Mouse (Mus musculus): ENCODE measurements at regions not wholly inside any gene's neighbourhood (a gene's known extent, or its start where the extent isn't known, plus 50 kb on each side); places are given as distances from the start of the nearest gene placed in this dataset.

DNA sequence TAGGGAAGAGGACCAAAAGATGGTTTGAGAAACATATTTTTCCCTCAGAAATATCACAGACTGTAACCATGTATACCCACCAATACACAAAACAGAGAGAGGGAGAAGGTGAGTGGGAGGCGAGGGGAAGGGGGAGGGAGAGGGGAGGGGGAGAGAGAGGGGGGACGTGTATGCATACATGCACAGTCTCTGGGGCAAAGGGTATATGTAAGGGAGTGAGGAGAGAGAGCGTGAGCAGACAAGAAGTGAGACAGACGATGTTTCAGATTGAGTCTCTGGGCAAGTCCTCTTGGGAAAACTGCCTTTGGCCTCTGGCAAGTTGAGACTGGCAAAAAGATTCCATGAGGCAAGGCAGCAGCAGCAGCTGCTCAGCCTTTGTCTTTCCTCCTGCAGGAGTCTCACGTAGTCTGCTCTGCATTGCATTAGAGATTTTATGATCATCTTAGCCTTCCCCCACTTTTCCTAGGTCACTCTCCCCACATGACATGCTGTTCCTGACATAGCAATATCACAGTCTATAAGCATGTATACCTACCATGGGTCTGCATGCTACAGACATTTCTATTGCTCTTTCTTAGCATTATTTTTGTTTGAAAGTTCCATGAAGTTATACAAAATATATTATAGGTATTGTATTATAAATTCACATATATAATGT lies 308.3 kb downstream of the Fam84a start:
- TF ChIP-seq POLR2A (IDR thresholded peaks at IDR 0.05; ENCODE audit: extremely low read depth, insufficient read depth, low read length): no peak
- Histone ChIP-seq H3K27ac (ENCODE audit: insufficient read depth, low read length) (no peak overlapping the region), H3K4me3 (ENCODE audit: insufficient read depth, low read length) (no peak overlapping the region), H3K4me1 (ENCODE audit: control insufficient read depth, insufficient read depth, low read length) (no peaks in the 10 kb centered on the region)

DNA sequence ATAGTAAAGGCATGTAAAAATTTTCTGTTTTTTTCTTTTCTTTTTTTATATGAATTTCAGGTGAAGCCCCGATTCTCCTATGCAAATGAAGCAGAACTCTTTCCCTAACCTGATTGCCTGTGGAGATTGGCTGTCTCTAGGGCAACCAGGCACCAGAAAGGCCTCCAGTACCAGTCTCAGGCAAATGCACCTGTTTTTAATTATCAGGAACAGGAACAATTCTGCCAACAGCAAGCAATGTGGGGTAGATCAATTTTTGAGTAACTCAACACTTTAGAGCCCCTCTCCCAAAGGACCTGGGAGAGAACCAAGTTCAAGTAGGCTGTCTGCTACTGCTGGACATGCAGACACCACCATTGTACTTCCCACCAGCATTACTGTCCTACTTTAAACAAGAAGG lies 310.6 kb downstream of the Fam84a start:
- no peak for TF ChIP-seq POLR2A (IDR thresholded peaks at IDR 0.05; ENCODE audit: extremely low read depth, insufficient read depth, low read length)
- Histone ChIP-seq H3K4me3 (ENCODE audit: insufficient read depth, low read length) (no peak overlapping the region), H3K27ac (ENCODE audit: insufficient read depth, low read length) (no peak overlapping the region), H3K4me1 (ENCODE audit: control insufficient read depth, insufficient read depth, low read length) (no peaks in the 10 kb centered on the region)

DNA sequence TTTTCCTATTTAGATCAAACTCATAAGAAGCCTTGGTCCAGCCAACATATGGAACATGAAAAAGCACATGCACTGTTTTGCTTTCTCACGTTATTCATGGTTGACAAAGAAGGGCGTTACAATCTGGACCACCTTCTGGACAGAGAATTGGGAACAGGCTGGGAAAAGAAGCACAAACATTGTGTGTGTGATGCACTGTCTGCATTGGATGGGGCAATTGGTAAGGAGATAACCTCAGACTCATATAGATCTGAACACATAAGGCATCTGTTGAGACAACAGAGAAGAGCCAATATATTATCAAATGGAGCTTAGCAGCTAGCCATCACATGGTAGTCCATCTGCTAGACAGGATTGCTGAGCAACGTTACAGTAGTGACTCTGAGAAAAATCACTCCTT lies 317.1 kb downstream of the Fam84a start:
- TF ChIP-seq CTCF (IDR thresholded peaks at IDR 0.05; ENCODE audit: extremely low read depth, insufficient read depth, low read length) (no peak), POLR2A (IDR thresholded peaks at IDR 0.05; ENCODE audit: extremely low read depth, insufficient read depth, low read length) (no peak)
- H3K4me3 ChIP-seq (ENCODE audit: insufficient read depth, low read length): no peak overlapping the region
- no peaks in the 10 kb centered on the region for H3K4me1 ChIP-seq (ENCODE audit: control insufficient read depth, insufficient read depth, low read length)
- no peak overlapping the region for H3K27ac ChIP-seq (ENCODE audit: insufficient read depth, low read length)

- H3K4me1 ChIP-seq (ENCODE audit: control insufficient read depth, insufficient read depth, low read length): no peaks in the 10 kb centered on the region
- H3K4me3 ChIP-seq (ENCODE audit: insufficient read depth, low read length): no peak overlapping the region
- no peak overlapping the region for H3K27ac ChIP-seq (ENCODE audit: insufficient read depth, low read length)
- TF ChIP-seq CTCF (IDR thresholded peaks at IDR 0.05; ENCODE audit: extremely low read depth, insufficient read depth, low read length): no peak
- TF ChIP-seq POLR2A (IDR thresholded peaks at IDR 0.05; ENCODE audit: extremely low read depth, insufficient read depth, low read length): no peak
Measured at GRCm38 (mm10) chr12:13825899-13826298, 326.0 kb downstream of the Fam84a start.

- no peak for TF ChIP-seq CTCF (IDR thresholded peaks at IDR 0.05; ENCODE audit: extremely low read depth, insufficient read depth, low read length)
- no peak for TF ChIP-seq POLR2A (IDR thresholded peaks at IDR 0.05; ENCODE audit: extremely low read depth, insufficient read depth, low read length)
- no peak overlapping the region for H3K27ac ChIP-seq (ENCODE audit: insufficient read depth, low read length)
- H3K4me3 ChIP-seq (ENCODE audit: insufficient read depth, low read length): no peak overlapping the region
- H3K4me1 ChIP-seq (ENCODE audit: control insufficient read depth, insufficient read depth, low read length): no peaks in the 10 kb centered on the region
Measured at GRCm38 (mm10) chr12:13815500-13815899, 336.4 kb downstream of the Fam84a start.

DNA sequence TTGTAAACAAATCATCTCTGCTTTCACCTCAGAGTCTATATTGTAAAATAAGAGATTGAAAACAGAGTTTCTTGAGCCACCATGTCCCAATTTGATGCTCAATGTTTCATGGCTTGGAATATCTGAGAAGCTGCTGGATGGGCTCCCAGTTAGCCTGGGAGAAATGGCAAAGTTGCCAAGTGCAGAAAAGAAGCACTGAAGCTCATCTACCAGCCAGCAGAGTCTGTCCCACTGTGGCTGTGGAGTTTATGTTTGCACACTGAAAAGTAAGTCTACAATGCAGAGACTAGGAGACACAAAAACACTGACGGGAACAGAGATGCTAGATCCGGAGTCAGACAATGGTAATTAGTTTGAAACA lies 341.7 kb downstream of the Fam84a start:
- H3K4me1 ChIP-seq (ENCODE audit: control insufficient read depth, insufficient read depth, low read length): peaks cover 1% of the 10 kb centered on the region; the same call in 1 of the 2 replicates
- no peak for TF ChIP-seq CTCF (IDR thresholded peaks at IDR 0.05; ENCODE audit: extremely low read depth, insufficient read depth, low read length)
- no peak for TF ChIP-seq POLR2A (IDR thresholded peaks at IDR 0.05; ENCODE audit: extremely low read depth, insufficient read depth, low read length)

DNA sequence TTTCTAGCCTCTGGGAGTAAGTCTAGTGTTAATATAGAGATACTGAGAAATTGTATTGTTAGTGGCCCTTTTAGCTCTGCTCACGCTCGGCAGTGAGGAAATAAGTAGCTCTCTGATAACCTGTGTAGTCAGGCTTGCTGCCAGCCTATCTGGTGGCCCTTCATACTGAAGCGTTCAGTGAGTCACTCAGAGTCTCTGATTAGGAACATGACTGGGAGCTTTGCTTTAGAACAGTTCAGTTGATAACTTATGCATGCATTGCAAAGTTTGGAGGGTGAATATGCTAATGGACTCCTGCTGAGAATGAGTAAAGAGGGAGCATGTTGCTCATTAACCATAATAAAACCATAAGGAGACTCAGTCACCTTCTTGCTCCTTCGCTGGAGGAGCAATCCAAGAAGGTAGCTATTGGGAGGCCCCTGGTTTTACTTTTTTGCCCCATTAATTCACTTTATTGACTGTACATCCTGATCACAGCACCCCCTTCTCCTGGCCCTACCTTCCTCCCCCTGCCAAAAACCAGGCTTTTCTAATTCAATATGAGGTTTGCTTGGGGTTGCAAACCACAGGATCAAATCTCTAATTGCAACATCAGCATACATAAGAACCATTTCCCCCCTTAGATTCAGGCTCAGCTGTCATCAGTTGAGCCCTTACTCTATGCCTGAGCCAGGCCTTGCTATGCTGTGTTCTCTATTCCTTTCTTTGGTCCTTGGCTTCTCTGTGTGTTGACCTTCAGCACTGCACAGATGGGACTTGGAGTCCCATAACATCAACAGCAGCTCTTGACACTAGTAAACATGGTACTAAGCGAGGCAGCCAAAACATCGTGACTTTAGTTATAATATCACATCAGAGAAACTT lies 342.3 kb downstream of the Fam84a start:
- Histone ChIP-seq H3K27ac (ENCODE audit: insufficient read depth, low read length) (no peak overlapping the region), H3K4me1 (ENCODE audit: control insufficient read depth, insufficient read depth, low read length) (peaks cover 1% of the 10 kb centered on the region; the same call in 1 of the 2 replicates), H3K4me3 (ENCODE audit: insufficient read depth, low read length) (no peak overlapping the region)
- TF ChIP-seq POLR2A (IDR thresholded peaks at IDR 0.05; ENCODE audit: extremely low read depth, insufficient read depth, low read length): no peak
- no peak for TF ChIP-seq CTCF (IDR thresholded peaks at IDR 0.05; ENCODE audit: extremely low read depth, insufficient read depth, low read length)

More for the DNA sequence above, 341.7 kb downstream of the Fam84a start:
- no peak overlapping the region for H3K27ac ChIP-seq (ENCODE audit: insufficient read depth, low read length)
- no peak overlapping the region for H3K4me3 ChIP-seq (ENCODE audit: insufficient read depth, low read length)

GRCm38 (mm10) chr12:13779752-13780151 lies 372.1 kb downstream of the Fam84a start:
- Histone ChIP-seq H3K4me3 (ENCODE audit: insufficient read depth, low read length) (no peak overlapping the region), H3K4me1 (ENCODE audit: control insufficient read depth, insufficient read depth, low read length) (no peaks in the 10 kb centered on the region), H3K27ac (ENCODE audit: insufficient read depth, low read length) (no peak overlapping the region)
- TF ChIP-seq CTCF (IDR thresholded peaks at IDR 0.05; ENCODE audit: extremely low read depth, insufficient read depth, low read length) (no peak), POLR2A (IDR thresholded peaks at IDR 0.05; ENCODE audit: extremely low read depth, insufficient read depth, low read length) (no peak)

DNA sequence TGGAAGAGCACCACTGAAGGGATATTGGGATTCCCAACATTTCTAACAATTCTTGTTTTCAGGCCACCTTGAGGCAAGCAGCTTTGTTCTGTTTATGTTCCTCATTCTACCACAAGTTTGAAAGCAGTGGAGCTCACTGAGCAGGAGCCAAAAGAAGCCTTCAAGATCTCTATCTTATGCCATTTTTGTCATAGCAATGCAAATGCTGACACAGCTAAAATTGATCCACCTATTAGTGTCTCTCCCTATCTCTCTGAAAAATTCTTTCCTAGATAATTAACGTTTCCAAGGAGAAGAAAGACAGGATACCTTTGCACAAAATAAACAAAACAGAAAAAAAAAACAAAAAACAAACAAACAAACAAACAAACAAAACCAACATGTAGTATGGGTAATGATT lies 375.2 kb downstream of the Fam84a start:
- no peaks in the 10 kb centered on the region for H3K4me1 ChIP-seq (ENCODE audit: control insufficient read depth, insufficient read depth, low read length)
- TF ChIP-seq POLR2A (IDR thresholded peaks at IDR 0.05; ENCODE audit: extremely low read depth, insufficient read depth, low read length): no peak
- TF ChIP-seq CTCF (IDR thresholded peaks at IDR 0.05; ENCODE audit: extremely low read depth, insufficient read depth, low read length): no peak
- H3K27ac ChIP-seq (ENCODE audit: insufficient read depth, low read length): no peak overlapping the region
- no peak overlapping the region for H3K4me3 ChIP-seq (ENCODE audit: insufficient read depth, low read length)

- TF ChIP-seq CTCF (IDR thresholded peaks at IDR 0.05; ENCODE audit: extremely low read depth, insufficient read depth, low read length) (no peak), POLR2A (IDR thresholded peaks at IDR 0.05; ENCODE audit: extremely low read depth, insufficient read depth, low read length) (no peak)
- Histone ChIP-seq H3K4me1 (ENCODE audit: control insufficient read depth, insufficient read depth, low read length) (no peaks in the 10 kb centered on the region), H3K4me3 (ENCODE audit: insufficient read depth, low read length) (no peak overlapping the region), H3K27ac (ENCODE audit: insufficient read depth, low read length) (no peak overlapping the region)
Measured at GRCm38 (mm10) chr12:13769696-13770095, 382.2 kb downstream of the Fam84a start.

Measured in cortical plate, adult 2 months (tissue).